Mouse (Mus musculus) macrophage (primary cell): ENCODE results near the gene Arid3a. TPM values are rescaled to one million over a fixed set of nuclear protein-coding genes. Genes with fewer than 3 reads are reported as not detected.
A peak's percentile ranks its signal among the peaks of the same experiment; 100 is the strongest.

Experiments used
- H3K27ac ChIP-seq: fragments of 350-480 bp; formaldehyde crosslinking; 2 replicates; pipeline ENCODE4 v1.9.0; 2021
- H3K36me3 ChIP-seq: fragments of 350-480 bp; formaldehyde crosslinking; 2 replicates; pipeline ENCODE4 v1.9.0; 2021; ENCODE audit errors: inconsistent target
- H3K4me3 ChIP-seq: fragments of 350-480 bp; formaldehyde crosslinking; 2 replicates; pipeline ENCODE4 v1.9.0; 2021; ENCODE audit errors: inconsistent target
- H3K79me2 ChIP-seq: fragments of 350-480 bp; formaldehyde crosslinking; 2 replicates; pipeline ENCODE4 v1.9.0; 2021; ENCODE audit errors: inconsistent target
- WGBS: methylation state at CpG from one replicate; pipeline ENCODE4 v1.1.7; 2026; ENCODE audit warnings: inconsistent platforms; ENCODE audit not compliant: missing documents; 5-methylcytosine and 5-hydroxymethylcytosine counted together
- polyA plus RNA-seq: library from polyadenylated mRNA; stranded (reverse); fragments of 250-400 nt; gene quantifications from 3 replicates; pipeline ENCODE4 v1.2.4, GENCODE M21; 2018; ENCODE audit warnings: inconsistent platforms

The Arid3a gene
- polyA plus RNA-seq, 1 experiment from 2014 or later, result 37.4 TPM

- H3K36me3 ChIP-seq, result peaks cover 8% of the 10 kb centered on the region; the same call in 1 of the 2 replicates
- 64% methylated on average over 11 of the region's 11 CpGs for WGBS
- H3K4me3 ChIP-seq, result no peak overlapping the region
- no peak overlapping the region for H3K27ac ChIP-seq
- H3K79me2 ChIP-seq, result peaks cover 99% of the 10 kb centered on the region
Observed at GRCm38 (mm10) chr10:79937775-79938526, 11.1 kb downstream of the Arid3a start.

GRCm38 (mm10) chr10:79940749-79941148 lies 13.9 kb downstream of the Arid3a start:
- WGBS, result under 1% methylated on average over 7 of the region's 7 CpGs
- H3K27ac ChIP-seq, result peak overlapping the region; percentile 71
- no peak overlapping the region for H3K4me3 ChIP-seq
- H3K79me2 ChIP-seq, result peaks cover 99% of the 10 kb centered on the region
- no peaks in the 10 kb centered on the region for H3K36me3 ChIP-seq

GRCm38 (mm10) chr10:79942988-79943387 lies 16.1 kb downstream of the Arid3a start:
- Histone ChIP-seq H3K36me3 (no peaks in the 10 kb centered on the region; the same call in 1 of the 2 replicates), H3K27ac (no peak overlapping the region), H3K79me2 (peaks cover 100% of the 10 kb centered on the region), H3K4me3 (no peak overlapping the region)
- 91% methylated on average over 1 of the region's 1 CpGs for WGBS

- 76% methylated on average over 9 of the region's 9 CpGs for WGBS
- Histone ChIP-seq H3K79me2 (peaks cover 95% of the 10 kb centered on the region; the same call in 1 of the 2 replicates), H3K36me3 (peaks cover 3% of the 10 kb centered on the region; the same call in 1 of the 2 replicates), H3K4me3 (no peak overlapping the region), H3K27ac (no peak overlapping the region)
Observed at GRCm38 (mm10) chr10:79943471-79943901, 16.6 kb downstream of the Arid3a start.

GRCm38 (mm10) chr10:79945507-79946234 lies 18.8 kb downstream of the Arid3a start:
- WGBS, result 86% methylated on average over 13 of the region's 16 CpGs
- Histone ChIP-seq H3K4me3 (no peak overlapping the region), H3K79me2 (peaks cover 73% of the 10 kb centered on the region; the same call in 1 of the 2 replicates), H3K27ac (peak overlapping the region; percentile 52), H3K36me3 (peaks cover 20% of the 10 kb centered on the region; the same call in 1 of the 2 replicates)

- Histone ChIP-seq H3K79me2 (peaks cover 61% of the 10 kb centered on the region; the same call in 1 of the 2 replicates), H3K27ac (peak overlapping the region; percentile 52), H3K4me3 (no peak overlapping the region), H3K36me3 (peaks cover 29% of the 10 kb centered on the region; the same call in 1 of the 2 replicates)
- WGBS, result 47% methylated on average over 7 of the region's 7 CpGs
Observed at GRCm38 (mm10) chr10:79946752-79947322, 20.0 kb downstream of the Arid3a start.

- Histone ChIP-seq H3K27ac (no peak overlapping the region), H3K36me3 (peaks cover 29% of the 10 kb centered on the region; the same call in 1 of the 2 replicates), H3K79me2 (peaks cover 55% of the 10 kb centered on the region; the same call in 1 of the 2 replicates), H3K4me3 (no peak overlapping the region)
- WGBS, result 86% methylated on average over 6 of the region's 6 CpGs
Observed at GRCm38 (mm10) chr10:79947502-79947901, 20.7 kb downstream of the Arid3a start.

- H3K4me3 ChIP-seq, result no peak overlapping the region
- WGBS, result 95% methylated on average over 4 of the region's 4 CpGs
- peaks cover 29% of the 10 kb centered on the region; the same call in 1 of the 2 replicates for H3K36me3 ChIP-seq
Observed at GRCm38 (mm10) chr10:79949873-79950272, 23.0 kb downstream of the Arid3a start.

GRCm38 (mm10) chr10:79950661-79951060 lies 23.8 kb downstream of the Arid3a start:
- no peak overlapping the region for H3K27ac ChIP-seq
- no peak overlapping the region for H3K4me3 ChIP-seq
- peaks cover 29% of the 10 kb centered on the region; the same call in 1 of the 2 replicates for H3K36me3 ChIP-seq
- peaks cover 23% of the 10 kb centered on the region; the same call in 1 of the 2 replicates for H3K79me2 ChIP-seq
- 94% methylated on average over 16 of the region's 18 CpGs for WGBS

More at GRCm38 (mm10) chr10:79949873-79950272, 23.0 kb downstream of the Arid3a start:
- Histone ChIP-seq H3K79me2 (peaks cover 31% of the 10 kb centered on the region; the same call in 1 of the 2 replicates), H3K27ac (no peak overlapping the region)

- Histone ChIP-seq H3K27ac (no peak overlapping the region), H3K79me2 (no peaks in the 10 kb centered on the region), H3K4me3 (no peak overlapping the region), H3K36me3 (peaks cover 21% of the 10 kb centered on the region; the same call in 1 of the 2 replicates)
- 77% methylated on average over 6 of the region's 6 CpGs for WGBS
Observed at GRCm38 (mm10) chr10:79953946-79954345, 27.1 kb downstream of the Arid3a start.

- 85% methylated on average over 9 of the region's 9 CpGs for WGBS
- H3K36me3 ChIP-seq, result peaks cover 9% of the 10 kb centered on the region; the same call in 1 of the 2 replicates
- no peaks in the 10 kb centered on the region for H3K79me2 ChIP-seq
- H3K27ac ChIP-seq, result no peak overlapping the region
- no peak overlapping the region for H3K4me3 ChIP-seq
Observed at GRCm38 (mm10) chr10:79955691-79956090, 28.8 kb downstream of the Arid3a start.

GRCm38 (mm10) chr10:79956643-79957154 lies 29.9 kb downstream of the Arid3a start:
- H3K27ac ChIP-seq, result no peak overlapping the region
- 96% methylated on average over 4 of the region's 4 CpGs for WGBS
- H3K79me2 ChIP-seq, result 0 out of 2 replicates have a peak, but pooled peaks cover under 1% of the 10 kb centered on the region
- no peaks in the 10 kb centered on the region; the same call in 1 of the 2 replicates for H3K36me3 ChIP-seq
- H3K4me3 ChIP-seq, result no peak overlapping the region

- Histone ChIP-seq H3K27ac (no peak overlapping the region), H3K36me3 (peaks cover 7% of the 10 kb centered on the region; the same call in 1 of the 2 replicates), H3K79me2 (peaks cover 17% of the 10 kb centered on the region), H3K4me3 (no peak overlapping the region)
- WGBS, result 26% methylated on average over 15 of the region's 21 CpGs
Observed at GRCm38 (mm10) chr10:79958140-79958816, 31.4 kb downstream of the Arid3a start.
